ENCODE assay signal across 21 mouse cellular contexts in the genomic region with DNA sequence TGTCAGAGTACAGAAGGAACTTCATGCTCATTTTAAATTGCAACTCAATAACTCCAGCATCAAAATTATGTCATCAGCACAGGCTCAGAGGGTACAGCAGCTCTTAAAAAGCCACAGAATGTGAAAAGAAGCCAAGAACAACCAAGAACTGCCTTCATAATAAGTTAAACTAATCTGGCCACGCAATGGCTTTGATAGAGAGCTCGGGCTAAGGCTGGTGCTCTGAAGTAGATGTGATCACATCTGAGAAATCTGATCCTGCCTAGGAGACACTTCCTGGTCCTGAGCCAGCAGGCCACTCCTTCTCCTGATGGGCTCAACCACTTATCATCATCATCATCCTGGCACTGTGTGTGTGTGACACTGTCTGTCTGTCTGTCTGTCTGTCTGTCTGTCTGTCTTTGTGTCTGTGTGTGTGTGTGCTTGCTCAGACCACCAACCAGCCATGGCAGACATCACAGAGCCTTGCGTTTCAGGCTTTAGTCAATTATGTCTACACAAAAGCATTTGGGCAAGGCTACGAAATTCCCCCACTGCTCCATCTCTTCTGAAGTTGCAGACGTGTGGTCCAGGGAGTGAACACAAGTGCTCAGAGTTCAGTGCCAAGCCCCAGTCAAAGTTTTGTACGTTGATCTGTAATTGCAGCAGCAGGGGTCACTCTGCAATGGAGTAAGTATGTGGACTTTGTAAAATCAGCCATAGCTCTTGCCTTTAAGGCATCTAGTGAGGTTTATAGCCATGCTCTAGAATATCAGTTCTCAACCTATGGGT.
DNase-seq lines count a peak whose midpoint lies in the region; ATAC-seq and TF ChIP-seq lines count a peak whose summit lies in the region.
"Had no signal": no experiment of that assay in that cellular context is flagged by ENCODE, and none has a peak within 500 bp of the region (broad histone marks: within the 10 kb centered on the region; RNA-seq: fewer than 3 reads in every experiment).

No protein-coding gene starts in this region.

- ATAC-seq in heart, embryonic 12.5 days (ENCODE audit: insufficient number of reproducible peaks, low FRiP score): no peak
- no peak for ATAC-seq in lung, postnatal 0 days
- no peak for ATAC-seq in stomach, postnatal 0 days (ENCODE audit: low FRiP score, low TSS enrichment)
- ATAC-seq: CD4-positive, CD25-positive, alpha-beta regulatory T cell, adult 4 months; forebrain, embryonic 16.5 days had no signal

- H3K4me2 ChIP-seq in heart, embryonic 12.5 days: no peak overlapping the region
- H3K4me2 ChIP-seq in lung, postnatal 0 days (replicated peaks; ENCODE audit: low read depth, low read length): no peak overlapping the region
- H3K4me2 ChIP-seq in stomach, postnatal 0 days (replicated peaks; ENCODE audit: low read depth): no peak overlapping the region
- H3K4me2 ChIP-seq: liver, embryonic 15.5 days had no signal

- TF ChIP-seq EP300 in lung, postnatal 0 days (IDR thresholded peaks at IDR 0.05): no peak
- no peak for TF ChIP-seq EP300 in stomach, postnatal 0 days (optimal IDR thresholded peaks at IDR 0.05)

- peak; percentile 37 for DNase-seq in heart, postnatal 4 days
- no peak for DNase-seq in lung, postnatal 0 days (ENCODE audit: low spot score)
- DNase-seq in lung, adult 18-20 months: no peak
- no peak for DNase-seq in stomach, postnatal 0 days (ENCODE audit: low spot score)
- no peak for DNase-seq in right cerebral cortex, postnatal 4 days
- DNase-seq in adrenal gland, postnatal 36 days: no peak
- DNase-seq: cerebellum, adult 9-11 months; gastrocnemius, postnatal 14 days; kidney, adult 9 months; lung, postnatal 14 days; right cerebral cortex, postnatal 14 days had no signal

- no peaks in the 10 kb centered on the region for H3K9me3 ChIP-seq in heart, embryonic 12.5 days (replicated peaks)
- H3K9me3 ChIP-seq in lung, postnatal 0 days (ENCODE audit: low read length): no peaks in the 10 kb centered on the region
- H3K9me3 ChIP-seq in stomach, postnatal 0 days (ENCODE audit: control insufficient read depth, low read length): no peaks in the 10 kb centered on the region
- H3K9me3 ChIP-seq: limb, embryonic 12.5 days; liver, embryonic 15.5 days; megakaryocyte, embryonic 14.5 days had no signal

- TF ChIP-seq POLR2A in embryonic fibroblast, embryonic 13.5 days (IDR thresholded peaks at IDR 0.05; ENCODE audit: low read depth, low read length): no peak

- no peak overlapping the region for H3K9ac ChIP-seq in heart, embryonic 12.5 days
- H3K9ac ChIP-seq in lung, postnatal 0 days (replicated peaks; ENCODE audit: low read depth): no peak overlapping the region
- H3K9ac ChIP-seq in stomach, postnatal 0 days (ENCODE audit: low read length): no peak overlapping the region
- H3K9ac ChIP-seq: limb, embryonic 12.5 days; liver, embryonic 15.5 days had no signal

- no peaks in the 10 kb centered on the region for H3K36me3 ChIP-seq in heart, embryonic 12.5 days
- no peaks in the 10 kb centered on the region for H3K36me3 ChIP-seq in lung, postnatal 0 days (ENCODE audit: insufficient read depth, low read length)
- no peaks in the 10 kb centered on the region for H3K36me3 ChIP-seq in stomach, postnatal 0 days (ENCODE audit: control insufficient read depth, insufficient read depth, low read length)
- H3K36me3 ChIP-seq: G1E; limb, embryonic 12.5 days; liver, embryonic 15.5 days had no signal

- WGBS in heart, embryonic 12.5 days: 67% methylated on average over 6 of the region's 6 CpGs
- 60% methylated on average over 6 of the region's 6 CpGs for WGBS in lung, postnatal 0 days
- 67% methylated on average over 6 of the region's 6 CpGs for WGBS in stomach, postnatal 0 days

- no peak overlapping the region; the same call in 1 of the 2 replicates for H3K27ac ChIP-seq in heart, embryonic 12.5 days (ENCODE audit: poor library complexity, severe bottlenecking)
- no peak overlapping the region for H3K27ac ChIP-seq in lung, postnatal 0 days (ENCODE audit: low read length)
- peak overlapping the region; percentile 32 for H3K27ac ChIP-seq in embryonic fibroblast, embryonic 13.5 days (ENCODE audit: insufficient read depth, low read length)
- no peak overlapping the region for H3K27ac ChIP-seq in stomach, postnatal 0 days (replicated peaks)
- H3K27ac ChIP-seq: layer of hippocampus, adult 2 months; liver, embryonic 15.5 days had no signal

- no peaks in the 10 kb centered on the region for H3K27me3 ChIP-seq in heart, embryonic 12.5 days (replicated peaks)
- H3K27me3 ChIP-seq in lung, postnatal 0 days (replicated peaks; ENCODE audit: insufficient read depth, low read length): no peaks in the 10 kb centered on the region
- no peaks in the 10 kb centered on the region for H3K27me3 ChIP-seq in stomach, postnatal 0 days (ENCODE audit: control insufficient read depth, insufficient read depth, low read length)
- H3K27me3 ChIP-seq: limb, embryonic 12.5 days; liver, embryonic 15.5 days; megakaryocyte, embryonic 14.5 days had no signal

- no peak overlapping the region for H3K4me3 ChIP-seq in heart, embryonic 12.5 days
- no peak overlapping the region for H3K4me3 ChIP-seq in lung, postnatal 0 days (ENCODE audit: low read depth, low read length)
- no peak overlapping the region for H3K4me3 ChIP-seq in embryonic fibroblast, embryonic 13.5 days (ENCODE audit: insufficient read depth, low read length)
- no peak overlapping the region for H3K4me3 ChIP-seq in stomach, postnatal 0 days (ENCODE audit: low read depth, low read length)
- H3K4me3 ChIP-seq: erythroblast, embryonic 14.5 days; layer of hippocampus, adult 2 months; limb, embryonic 12.5 days; liver, embryonic 15.5 days; megakaryocyte, embryonic 14.5 days had no signal

- H3K4me1 ChIP-seq in heart, embryonic 12.5 days (replicated peaks): peaks cover 43% of the 10 kb centered on the region
- H3K4me1 ChIP-seq in lung, postnatal 0 days (ENCODE audit: insufficient read depth, low read depth, low read length): peaks cover 9% of the 10 kb centered on the region; the same call in 1 of the 2 replicates
- peaks cover 15% of the 10 kb centered on the region for H3K4me1 ChIP-seq in embryonic fibroblast, embryonic 13.5 days (ENCODE audit: control insufficient read depth, insufficient read depth, low read length)
- peaks cover 7% of the 10 kb centered on the region; the same call in 1 of the 2 replicates for H3K4me1 ChIP-seq in stomach, postnatal 0 days (replicated peaks; ENCODE audit: control insufficient read depth, insufficient read depth)

- peak; percentile 25; the same call in 1 of the 2 replicates for TF ChIP-seq CTCF in lung, postnatal 0 days (IDR thresholded peaks at IDR 0.05)
- TF ChIP-seq CTCF in embryonic fibroblast, embryonic 13.5 days (IDR thresholded peaks at IDR 0.05; ENCODE audit: borderline replicate concordance, insufficient read depth, low read length): no peak
- peak; percentile 27; the same call in 1 of the 2 replicates for TF ChIP-seq CTCF in stomach, postnatal 0 days (IDR thresholded peaks at IDR 0.05; ENCODE audit: low read depth)
